Mouse (Mus musculus) embryonic facial prominence, embryonic 12.5 days (tissue): ENCODE measurements around the gene Vmn2r87. TPM values are rescaled to one million over a fixed set of nuclear protein-coding genes. Genes with fewer than 3 reads are reported as not detected.
"Not testable (repeated sequence)": the region's sequence is repeated elsewhere in the genome, so short reads cannot be mapped to it uniquely, and the experiment has no call there.

Experiments used
- ATAC-seq: fragments of 200-750 bp; cut with Nextera tagmentation; 2 replicates; pipeline ENCODE4 v1.8.0; 2017; ENCODE audit not compliant: insufficient number of reproducible peaks, insufficient read depth, low FRiP score, low TSS enrichment
- H3K27ac ChIP-seq: fragments of 300-500 bp; sonication (generic); 2 replicates; pipeline ENCODE4 v1.5.1; 2016; ENCODE audit warnings: mild to moderate bottlenecking
- H3K27me3 ChIP-seq: fragments of 300-500 bp; sonication (generic); 2 replicates; pipeline ENCODE4 v1.6.1; 2016; ENCODE audit warnings: mild to moderate bottlenecking, moderate library complexity
- H3K36me3 ChIP-seq: fragments of 300-500 bp; sonication (generic); 2 replicates; pipeline ENCODE4 v1.6.1; 2016; ENCODE audit warnings: mild to moderate bottlenecking
- H3K4me1 ChIP-seq: fragments of 300-500 bp; sonication (generic); 2 replicates; pipeline ENCODE4 v1.6.1; 2016
- H3K4me2 ChIP-seq: fragments of 300-500 bp; sonication (generic); replicated peaks from 2 replicates; pipeline ENCODE4 v1.6.1; 2016; ENCODE audit warnings: mild to moderate bottlenecking, moderate library complexity
- H3K4me3 ChIP-seq: fragments of 300-500 bp; sonication (generic); 2 replicates; pipeline ENCODE4 v1.5.1; 2016; ENCODE audit warnings: mild to moderate bottlenecking
- H3K9ac ChIP-seq: fragments of 300-500 bp; sonication (generic); 2 replicates; pipeline ENCODE4 v1.6.1; 2016; ENCODE audit warnings: mild to moderate bottlenecking, moderate library complexity
- H3K9me3 ChIP-seq: fragments of 300-500 bp; sonication (generic); 2 replicates; pipeline ENCODE4 v1.6.1; 2016; ENCODE audit warnings: mild to moderate bottlenecking, moderate library complexity
- WGBS: fragments of 180-500 bp; shearing (Covaris S2); methylation state at CpG from one replicate; pipeline ENCODE4 v1.1.7; 2016; 5-methylcytosine and 5-hydroxymethylcytosine counted together
- polyA plus RNA-seq: library from polyadenylated mRNA; unstranded; fragments of >200 nt; fragmentation: Nextera tagmentation; extraction: Ambion mirVana; gene quantifications from 2 replicates; pipeline ENCODE4 v1.2.1, GENCODE M21; 2016

Gene Vmn2r87
- polyA plus RNA-seq = 0.15 TPM in 1 of 2 replicates, not detected in the other

GRCm38 (mm10) chr10:130497296-130497695, at the start of gene Vmn2r87:
TSS of gene Vmn2r87 (minus strand) at chr10:130497396.
- Histone ChIP-seq H3K9ac (no peak within 1 kb of the TSS), H3K27me3 (no peaks in the 10 kb centered on the region), H3K4me3 (no peak within 1 kb of the TSS), H3K9me3 (no peaks in the 10 kb centered on the region), H3K36me3 (no peaks in the 10 kb centered on the region), H3K4me1 (no peaks in the 10 kb centered on the region), H3K4me2 (no peak within 1 kb of the TSS), H3K27ac (no peak within 1 kb of the TSS)
- ATAC-seq = no peak

GRCm38 (mm10) chr10:130544331-130544730, 47.1 kb upstream of the Vmn2r87 start:
- 55% methylated on average over 1 of the region's 1 CpGs for WGBS
- not testable (repeated sequence) for H3K9me3 ChIP-seq, H3K4me3 ChIP-seq, H3K4me1 ChIP-seq, H3K27me3 ChIP-seq, H3K9ac ChIP-seq, ATAC-seq, H3K36me3 ChIP-seq, H3K4me2 ChIP-seq, H3K27ac ChIP-seq

- peak; percentile 98 for ATAC-seq
These were observed 44.9 kb upstream of the Vmn2r87 start for GRCm38 (mm10) chr10:130541931-130542691.

GRCm38 (mm10) chr10:130536101-130536500, 38.9 kb upstream of the Vmn2r87 start:
- no peaks in the 10 kb centered on the region for H3K4me1 ChIP-seq
- no peak overlapping the region for H3K27ac ChIP-seq
- H3K4me3 ChIP-seq = no peak overlapping the region
- 76% methylated on average over 3 of the region's 3 CpGs for whole genome bisulfite sequencing
- H3K27me3 ChIP-seq = no peaks in the 10 kb centered on the region
- no peak overlapping the region for H3K4me2 ChIP-seq
- no peak overlapping the region for H3K9ac ChIP-seq
- no peaks in the 10 kb centered on the region for H3K36me3 ChIP-seq
- no peak for ATAC-seq
- H3K9me3 ChIP-seq = no peaks in the 10 kb centered on the region

More at GRCm38 (mm10) chr10:130541931-130542691, 44.9 kb upstream of the Vmn2r87 start:
- not testable (repeated sequence) for H3K9me3 ChIP-seq, H3K36me3 ChIP-seq, H3K4me1 ChIP-seq, H3K27me3 ChIP-seq
- H3K27ac ChIP-seq = peak overlapping the region; percentile 84; the same call in 1 of the 2 replicates
- under 1% methylated on average over 21 of the region's 21 CpGs for WGBS
- H3K9ac ChIP-seq = peak overlapping the region; percentile 53
- peak overlapping the region; percentile 58 for H3K4me3 ChIP-seq
- peak overlapping the region; percentile 65 for H3K4me2 ChIP-seq

- Histone ChIP-seq H3K36me3 (no peaks in the 10 kb centered on the region), H3K4me1 (no peaks in the 10 kb centered on the region), H3K27ac (no peak overlapping the region), H3K4me3 (no peak overlapping the region), H3K4me2 (no peak overlapping the region), H3K27me3 (no peaks in the 10 kb centered on the region), H3K9ac (no peak overlapping the region), H3K9me3 (no peaks in the 10 kb centered on the region)
- 44% methylated on average over 10 of the region's 10 CpGs for WGBS
- no peak for ATAC-seq
These were observed 30.7 kb upstream of the Vmn2r87 start for GRCm38 (mm10) chr10:130527926-130528325.

GRCm38 (mm10) chr10:130470311-130470760, 26.9 kb downstream of the Vmn2r87 start:
- WGBS = 2% methylated on average over 36 of the region's 36 CpGs
- H3K27me3 ChIP-seq = no peaks in the 10 kb centered on the region
- H3K4me2 ChIP-seq = peak overlapping the region; percentile 69
- peak overlapping the region; percentile 59; the same call in 1 of the 2 replicates for H3K9ac ChIP-seq
- H3K27ac ChIP-seq = no peak overlapping the region
- no peaks in the 10 kb centered on the region for H3K36me3 ChIP-seq
- peak overlapping the region; percentile 49 for H3K4me3 ChIP-seq
- no peaks in the 10 kb centered on the region for H3K4me1 ChIP-seq
- H3K9me3 ChIP-seq = no peaks in the 10 kb centered on the region
- ATAC-seq = peak; percentile 92

GRCm38 (mm10) chr10:130455950-130456349, 41.2 kb downstream of the Vmn2r87 start, which contains the start of gene Vmn2r86:
TSS of gene Vmn2r86 (minus strand) at chr10:130456050.
- not testable (repeated sequence) for H3K4me1 ChIP-seq, H3K27me3 ChIP-seq, ATAC-seq, H3K9me3 ChIP-seq, H3K4me2 ChIP-seq, H3K36me3 ChIP-seq, H3K4me3 ChIP-seq, H3K27ac ChIP-seq, H3K9ac ChIP-seq
- 93% methylated on average over 1 of the region's 1 CpGs for WGBS

- Histone ChIP-seq H3K36me3 (no peaks in the 10 kb centered on the region), H3K4me2 (no peak overlapping the region), H3K9ac (no peak overlapping the region), H3K27ac (no peak overlapping the region), H3K4me1 (no peaks in the 10 kb centered on the region), H3K9me3 (no peaks in the 10 kb centered on the region), H3K4me3 (no peak overlapping the region), H3K27me3 (no peaks in the 10 kb centered on the region)
- ATAC-seq = no peak
- WGBS = 88% methylated on average over 21 of the region's 21 CpGs
These were observed 52.4 kb downstream of the Vmn2r87 start for GRCm38 (mm10) chr10:130444776-130445175.

GRCm38 (mm10) chr10:130434185-130434898, 62.9 kb downstream of the Vmn2r87 start:
- not testable (repeated sequence) for H3K4me2 ChIP-seq, H3K27me3 ChIP-seq, ATAC-seq, H3K27ac ChIP-seq, H3K4me3 ChIP-seq, H3K4me1 ChIP-seq, H3K9me3 ChIP-seq, H3K9ac ChIP-seq, H3K36me3 ChIP-seq
- WGBS = 83% methylated on average over 11 of the region's 11 CpGs

GRCm38 (mm10) chr10:130429603-130430002, 67.6 kb downstream of the Vmn2r87 start, which contains the start of gene Vmn2r85:
TSS of gene Vmn2r85 (minus strand) at chr10:130429703.
- not testable (repeated sequence) for H3K9me3 ChIP-seq, ATAC-seq, H3K4me1 ChIP-seq, H3K9ac ChIP-seq, H3K27ac ChIP-seq, H3K4me3 ChIP-seq, H3K4me2 ChIP-seq, H3K27me3 ChIP-seq, H3K36me3 ChIP-seq

- not testable (repeated sequence) for H3K4me2 ChIP-seq, H3K27ac ChIP-seq, H3K4me1 ChIP-seq, ATAC-seq, H3K4me3 ChIP-seq, H3K9me3 ChIP-seq, H3K36me3 ChIP-seq, H3K27me3 ChIP-seq, H3K9ac ChIP-seq
- WGBS = 86% methylated on average over 2 of the region's 2 CpGs
These were observed 74.8 kb downstream of the Vmn2r87 start for GRCm38 (mm10) chr10:130422368-130422767.
